Mouse (Mus musculus) MEL (cell line): ENCODE data around the gene Soga1.

Source experiments
- CTCF ChIP-seq, 3 experiments: IDR thresholded peaks in 2 of 3; conservative IDR thresholded peaks in 1 of 3; 2 replicates each; pipeline ENCODE4 v1.5.1; 2011 to 2012; ENCODE audit warnings: low read length in 3 of 3, low read depth in 2 of 3, mild to moderate bottlenecking in 2 of 3, improper control_type of control experiment in 1 of 3, inconsistent platforms in 1 of 3, mixed read lengths in 1 of 3, moderate library complexity in 1 of 3; ENCODE audit not compliant: control insufficient read depth in 1 of 3, insufficient read depth in 1 of 3, poor library complexity in 1 of 3, severe bottlenecking in 1 of 3
- GABPA ChIP-seq: IDR thresholded peaks from 2 replicates; pipeline ENCODE4 v1.6.1; 2012; ENCODE audit warnings: low read depth, mild to moderate bottlenecking, inconsistent platforms, low read length, improper control_type of control experiment, moderate library complexity
- GATA1 ChIP-seq: IDR thresholded peaks from 2 replicates; pipeline ENCODE4 v1.6.1; 2011; ENCODE audit warnings: low read depth, low read length, improper control_type of control experiment
- POLR2A ChIP-seq, 2 experiments: IDR thresholded peaks; 2 replicates each; pipeline ENCODE4 v1.6.1; 2011 to 2012; ENCODE audit warnings: low read length in 2 of 2, mild to moderate bottlenecking in 2 of 2, control low read depth in 1 of 2, improper control_type of control experiment in 1 of 2, low read depth in 1 of 2, moderate library complexity in 1 of 2; ENCODE audit not compliant: control insufficient read depth in 1 of 2, insufficient read depth in 1 of 2, poor library complexity in 1 of 2
- POLR2AphosphoS2 ChIP-seq: IDR thresholded peaks from 2 replicates; pipeline ENCODE4 v1.6.1; 2011; ENCODE audit warnings: low read length, improper control_type of control experiment
- ZC3H11A ChIP-seq: IDR thresholded peaks from 2 replicates; pipeline ENCODE4 v1.6.1; 2012; ENCODE audit warnings: low read depth, mild to moderate bottlenecking, inconsistent platforms, low read length, improper control_type of control experiment
- ZKSCAN1 ChIP-seq: IDR thresholded peaks from 2 replicates; pipeline ENCODE4 v1.6.1; 2012; ENCODE audit warnings: low read depth, mild to moderate bottlenecking, inconsistent platforms, low read length, improper control_type of control experiment, moderate library complexity

GRCm38 (mm10) chr2:157064978-157065878, 13.8 kb downstream of the Soga1 start:
- no peak for TF ChIP-seq CTCF (IDR thresholded peaks at IDR 0.05 in 2 of 3, conservative IDR thresholded peaks at IDR 0.05 in 1 of 3; ENCODE audit: control insufficient read depth in 1 of 3, insufficient read depth in 1 of 3, low read depth in 2 of 3, low read length in 3 of 3, poor library complexity in 1 of 3, severe bottlenecking in 1 of 3)
- no peak for TF ChIP-seq GABPA
- no peak for TF ChIP-seq POLR2A (IDR thresholded peaks at IDR 0.05; ENCODE audit: control insufficient read depth in 1 of 2, insufficient read depth in 1 of 2, low read depth in 1 of 2, low read length in 2 of 2, poor library complexity in 1 of 2)
- no peak for TF ChIP-seq GATA1
- TF ChIP-seq ZKSCAN1, result no peak
- no peak for TF ChIP-seq ZC3H11A
- TF ChIP-seq POLR2AphosphoS2, result no peak
